ENCODE assay signal across 8 mouse cellular contexts in genomic region chr6:146887958-146888659, GRCm38 (mm10). TPM values are rescaled to one million over a fixed set of nuclear protein-coding genes. Genes with fewer than 3 reads are reported as not detected.
A peak's percentile ranks its signal among the peaks of the same experiment; 100 is the strongest.
DNase-seq lines count a peak whose midpoint lies in the region; ATAC-seq and TF ChIP-seq lines count a peak whose summit lies in the region.

Gene Ppfibp1, plus strand, starts transcription at chr6:146888487.

- ATAC-seq in forebrain, embryonic 11.5 days (replicated peaks; ENCODE audit: low FRiP score) = peak; percentile 97
- peak; percentile 93 for ATAC-seq in heart, embryonic 15.5 days (replicated peaks; ENCODE audit: insufficient number of reproducible peaks, insufficient read depth, low FRiP score, low read depth)
- ATAC-seq in liver, embryonic 13.5 days (ENCODE audit: low read depth) = peak; percentile 98
- ATAC-seq in stomach, embryonic 14.5 days (ENCODE audit: insufficient number of reproducible peaks, insufficient read depth, low FRiP score, low read depth) = peak; percentile 93

- peak; percentile 80 for DNase-seq in c-Kit-positive CD71-positive TER-119-negative erythroid progenitor cells, embryonic 14.5 days (ENCODE audit: low read depth)
- DNase-seq in forebrain, embryonic 11.5 days (ENCODE audit: low spot score) = peak; percentile 97
- DNase-seq in kidney, postnatal 25 days = peak; percentile 95 to 98
- DNase-seq in liver, embryonic 13.5 days = peak; percentile 89
- DNase-seq in natural killer cell, adult 2 months (ENCODE audit: low spot score in 2 of 2) = peak; percentile 72 to 83

- H3K9ac ChIP-seq in forebrain, embryonic 11.5 days (ENCODE audit: low read length) = peak within 1 kb of the TSS; percentile 78
- peak within 1 kb of the TSS; percentile 98 for H3K9ac ChIP-seq in heart, embryonic 15.5 days
- H3K9ac ChIP-seq in liver, embryonic 13.5 days = peak within 1 kb of the TSS; percentile 83
- H3K9ac ChIP-seq in stomach, embryonic 14.5 days (replicated peaks; ENCODE audit: low read depth, low read length) = peak within 1 kb of the TSS; percentile 69

- peaks cover 5% of the 10 kb centered on the region; the same call in 1 of the 2 replicates for H3K27me3 ChIP-seq in E14TG2a.4 (ENCODE audit: insufficient read depth, low read length)
- no peaks in the 10 kb centered on the region for H3K27me3 ChIP-seq in forebrain, embryonic 11.5 days (ENCODE audit: control insufficient read depth, insufficient read depth, low read length)
- no peaks in the 10 kb centered on the region for H3K27me3 ChIP-seq in heart, embryonic 15.5 days
- H3K27me3 ChIP-seq in liver, embryonic 13.5 days = no peaks in the 10 kb centered on the region
- H3K27me3 ChIP-seq in stomach, embryonic 14.5 days (ENCODE audit: control insufficient read depth, insufficient read depth, low read length) = no peaks in the 10 kb centered on the region

- no peaks in the 10 kb centered on the region for H3K36me3 ChIP-seq in E14TG2a.4 (ENCODE audit: insufficient read depth, low read length)
- no peaks in the 10 kb centered on the region for H3K36me3 ChIP-seq in forebrain, embryonic 11.5 days (ENCODE audit: control insufficient read depth, insufficient read depth, low read length)
- no peaks in the 10 kb centered on the region for H3K36me3 ChIP-seq in heart, embryonic 15.5 days
- H3K36me3 ChIP-seq in liver, embryonic 13.5 days = no peaks in the 10 kb centered on the region
- H3K36me3 ChIP-seq in stomach, embryonic 14.5 days (ENCODE audit: control insufficient read depth, insufficient read depth, low read length) = no peaks in the 10 kb centered on the region

- WGBS in forebrain, embryonic 11.5 days = under 1% methylated on average over 62 of the region's 80 CpGs
- WGBS in heart, embryonic 15.5 days = under 1% methylated on average over 70 of the region's 80 CpGs
- under 1% methylated on average over 76 of the region's 80 CpGs for WGBS in liver, embryonic 13.5 days (ENCODE audit: insufficient replicate concordance)
- WGBS in stomach, embryonic 14.5 days = 1% methylated on average over 72 of the region's 80 CpGs

- no peak within 1 kb of the TSS for H3K27ac ChIP-seq in forebrain, embryonic 11.5 days (ENCODE audit: low read depth, low read length)
- H3K27ac ChIP-seq in heart, embryonic 15.5 days = peak within 1 kb of the TSS; percentile 91
- peak within 1 kb of the TSS; percentile 64 for H3K27ac ChIP-seq in liver, embryonic 13.5 days
- H3K27ac ChIP-seq in stomach, embryonic 14.5 days (ENCODE audit: low read length) = peak within 1 kb of the TSS; percentile 63

- no peaks in the 10 kb centered on the region for H3K9me3 ChIP-seq in E14TG2a.4 (ENCODE audit: low read length)
- H3K9me3 ChIP-seq in forebrain, embryonic 11.5 days (ENCODE audit: control insufficient read depth, low read length) = no peaks in the 10 kb centered on the region
- no peaks in the 10 kb centered on the region for H3K9me3 ChIP-seq in heart, embryonic 15.5 days (replicated peaks)
- H3K9me3 ChIP-seq in liver, embryonic 13.5 days (replicated peaks) = no peaks in the 10 kb centered on the region
- H3K9me3 ChIP-seq in stomach, embryonic 14.5 days (ENCODE audit: control insufficient read depth, low read depth, low read length) = no peaks in the 10 kb centered on the region

- peak within 1 kb of the TSS; percentile 95 for H3K4me3 ChIP-seq in E14TG2a.4 (replicated peaks; ENCODE audit: low read length)
- peak within 1 kb of the TSS; percentile 71 for H3K4me3 ChIP-seq in forebrain, embryonic 11.5 days (ENCODE audit: low read depth, low read length)
- peak within 1 kb of the TSS; percentile 99 for H3K4me3 ChIP-seq in heart, embryonic 15.5 days
- H3K4me3 ChIP-seq in liver, embryonic 13.5 days (replicated peaks) = peak within 1 kb of the TSS; percentile 75
- H3K4me3 ChIP-seq in stomach, embryonic 14.5 days (ENCODE audit: low read depth, low read length) = peak within 1 kb of the TSS; percentile 87

- peak within 1 kb of the TSS; percentile 77 for H3K4me2 ChIP-seq in forebrain, embryonic 11.5 days (ENCODE audit: low read depth, low read length, severe bottlenecking)
- peak within 1 kb of the TSS; percentile 78 for H3K4me2 ChIP-seq in heart, embryonic 15.5 days
- peak within 1 kb of the TSS; percentile 94 for H3K4me2 ChIP-seq in liver, embryonic 13.5 days
- H3K4me2 ChIP-seq in stomach, embryonic 14.5 days (replicated peaks; ENCODE audit: low read depth, low read length) = peak within 1 kb of the TSS; percentile 73

- TF ChIP-seq CTCF in E14TG2a.4 (conservative IDR thresholded peaks at IDR 0.05; ENCODE audit: low read length) = no peak

- peaks cover 50% of the 10 kb centered on the region for H3K4me1 ChIP-seq in E14TG2a.4 (replicated peaks; ENCODE audit: low read depth, low read length)
- peaks cover 7% of the 10 kb centered on the region; the same call in 1 of the 2 replicates for H3K4me1 ChIP-seq in forebrain, embryonic 11.5 days (replicated peaks; ENCODE audit: control insufficient read depth, insufficient read depth, low read length)
- peaks cover 34% of the 10 kb centered on the region for H3K4me1 ChIP-seq in heart, embryonic 15.5 days (replicated peaks)
- H3K4me1 ChIP-seq in liver, embryonic 13.5 days (replicated peaks) = peaks cover 36% of the 10 kb centered on the region
- H3K4me1 ChIP-seq in stomach, embryonic 14.5 days (ENCODE audit: control insufficient read depth, insufficient read depth, low read length) = peaks cover 24% of the 10 kb centered on the region

RNA-seq across cellular contexts. Expression of gene Ppfibp1, which starts in this region (rescaled TPM):
- 35.9 and 38.4 TPM in 2 replicates for polyA plus RNA-seq in forebrain, embryonic 11.5 days (2014; fragmentation: Nextera tagmentation; extraction: Ambion mirVana)
- polyA plus RNA-seq in heart, embryonic 15.5 days (2015; fragmentation: Nextera tagmentation; extraction: Ambion mirVana) = 50.5 and 50.8 TPM in 2 replicates
- polyA plus RNA-seq in liver, embryonic 13.5 days (2015; fragmentation: Nextera tagmentation; extraction: Ambion mirVana) = 9.0 and 13.6 TPM in 2 replicates
- 41.9 and 52.1 TPM in 2 replicates for polyA plus RNA-seq in stomach, embryonic 14.5 days (2014; fragmentation: Nextera tagmentation; extraction: Ambion mirVana)
